Mouse (Mus musculus): ENCODE data around the gene Glycam1.

The Glycam1 gene

DNA sequence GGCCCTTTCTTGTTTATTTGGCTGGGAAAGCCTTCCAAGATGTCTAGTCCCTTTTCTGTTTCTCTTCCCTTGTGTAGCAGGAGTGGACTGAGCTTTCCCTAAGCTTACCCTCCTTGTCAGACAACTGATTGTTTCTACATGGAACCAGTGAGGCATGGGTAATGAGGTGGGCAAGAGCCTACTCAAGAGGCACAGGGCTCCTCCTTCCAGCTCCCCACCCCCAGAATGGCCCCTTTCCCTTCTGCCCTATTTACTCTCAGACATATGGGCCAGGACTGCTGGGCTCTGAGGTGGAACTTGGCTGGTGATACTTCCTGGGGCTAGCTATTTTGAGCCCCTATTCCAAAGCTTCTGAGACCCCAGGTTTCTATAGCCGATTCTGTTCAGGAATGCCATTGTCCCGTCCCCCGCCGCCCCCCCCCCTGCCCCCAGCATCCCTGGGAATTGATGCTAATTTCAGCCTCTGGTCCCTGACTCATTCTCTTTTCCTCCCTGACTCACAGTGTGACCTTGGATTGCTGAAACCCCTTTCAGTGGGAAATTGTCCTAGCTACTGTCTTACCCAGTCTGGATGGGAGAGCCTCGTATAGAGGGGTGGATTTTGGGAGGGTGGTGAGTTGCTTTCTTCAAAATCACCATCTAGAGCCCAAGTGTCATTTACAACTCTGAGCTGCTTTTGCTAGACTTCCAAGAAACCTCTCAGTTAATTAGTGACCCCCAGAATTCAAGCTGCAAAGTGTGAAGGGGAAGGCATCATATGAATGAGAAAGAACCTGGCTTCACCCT lies 46.1 kb downstream of the Glycam1 start:
- no peak for DNase-seq

DNA sequence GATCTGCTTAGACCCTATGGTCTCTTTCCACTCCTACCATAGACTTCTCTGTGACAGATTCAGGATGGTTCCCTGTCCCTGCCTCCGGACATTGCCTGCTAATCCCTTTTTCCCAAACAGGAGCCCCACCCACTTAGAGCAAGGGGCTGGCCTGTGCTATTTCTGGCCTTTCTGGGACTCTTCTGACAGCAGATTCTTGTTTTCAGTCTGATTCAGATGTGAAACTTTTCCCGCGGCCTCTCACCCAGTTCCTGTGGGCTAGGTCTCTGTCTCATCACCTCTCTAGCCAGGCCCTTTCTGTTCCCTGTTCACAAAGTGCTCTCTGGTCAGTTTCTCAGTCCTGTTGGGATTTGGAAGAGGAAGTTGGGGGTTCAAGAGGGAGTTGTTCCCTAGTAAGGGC lies 50.0 kb downstream of the Glycam1 start:
- no peak for DNase-seq

DNA sequence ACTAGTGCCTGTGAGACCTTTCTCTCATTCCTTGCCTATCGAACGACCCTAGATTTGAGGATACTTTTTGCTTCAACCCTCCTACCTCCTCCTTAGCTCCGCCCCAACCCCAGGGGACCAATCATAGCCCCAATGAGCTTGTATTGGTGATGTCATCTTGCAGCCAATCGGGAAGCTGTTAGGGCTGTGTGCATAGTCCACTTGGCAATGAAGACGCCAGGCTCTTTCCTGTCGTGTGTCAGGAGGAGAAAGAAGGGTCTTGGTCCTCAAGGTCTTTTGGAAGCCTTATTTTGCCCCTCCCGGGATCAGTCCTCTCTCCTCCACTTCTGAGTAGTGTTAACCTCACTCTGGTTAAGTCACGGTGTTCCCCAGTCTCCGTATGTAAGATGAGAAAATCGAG lies 50.8 kb downstream of the Glycam1 start:
- peak; percentile 64 for DNase-seq

DNA sequence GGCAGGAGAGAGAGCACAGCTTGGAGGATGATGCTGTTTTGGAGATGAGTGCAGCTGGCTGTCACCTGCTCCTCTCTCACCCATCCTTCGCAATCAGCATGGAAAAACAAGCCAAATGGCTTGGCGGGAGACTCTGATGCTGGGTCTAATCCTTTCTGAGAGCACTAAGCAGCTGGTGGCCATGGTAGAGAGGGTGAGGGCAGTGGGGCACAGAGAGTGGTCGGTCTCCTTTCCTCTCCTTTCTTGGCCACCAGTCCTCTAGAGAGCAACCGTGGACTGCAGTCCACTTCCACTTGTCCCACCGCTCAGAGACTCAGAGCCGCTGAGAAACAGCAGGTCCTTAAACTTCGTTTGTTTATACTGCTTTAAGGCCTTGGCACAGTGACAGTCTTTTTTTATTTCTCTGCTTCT lies 51.3 kb downstream of the Glycam1 start:
- no peak for DNase-seq
